Mouse (Mus musculus) embryo, embryonic 10.5 days (tissue): ENCODE results near the gene Alad.

ENCODE experiments used
- DNase-seq: peaks from one replicate; pipeline ENCODE4 v3.0.0-alpha.2; 2015; ENCODE audit warnings: low spot score

Alad gene

GRCm38 (mm10) chr4:62517538-62518415, 1.9 kb downstream of the Alad start:
- DNase-seq = no peak

GRCm38 (mm10) chr4:62517046-62517445, 2.7 kb downstream of the Alad start:
- DNase-seq = no peak

- no peak for DNase-seq
Measured at GRCm38 (mm10) chr4:62516579-62516978, 3.1 kb downstream of the Alad start.

GRCm38 (mm10) chr4:62516079-62516478, 3.6 kb downstream of the Alad start:
- DNase-seq = no peak

- DNase-seq = no peak
Measured at GRCm38 (mm10) chr4:62515490-62515889, 4.2 kb downstream of the Alad start.

GRCm38 (mm10) chr4:62514995-62515394, 4.7 kb downstream of the Alad start:
- no peak for DNase-seq

- no peak for DNase-seq
Measured at GRCm38 (mm10) chr4:62513998-62514506, 5.7 kb downstream of the Alad start.

DNA sequence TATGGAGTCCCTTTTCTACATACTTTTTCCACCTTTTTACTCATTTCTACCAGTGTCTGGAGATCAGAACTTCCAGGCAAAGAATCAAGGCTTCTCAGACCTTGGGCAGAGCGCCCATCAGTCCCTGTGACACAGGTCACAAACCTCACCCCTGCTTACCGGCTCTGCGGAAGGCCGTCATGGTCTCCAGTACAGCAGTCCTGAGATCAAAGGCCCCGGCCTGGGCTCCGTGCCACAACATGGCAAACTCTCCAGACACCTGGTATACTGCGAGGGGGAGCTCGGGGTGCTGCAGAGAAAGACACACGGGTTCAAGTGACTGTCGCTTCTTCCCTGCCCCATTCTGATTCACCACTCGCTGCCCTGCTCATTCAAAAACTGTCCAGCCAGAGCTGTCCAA, 9.8 kb downstream of the Alad start:
- DNase-seq = no peak

DNA sequence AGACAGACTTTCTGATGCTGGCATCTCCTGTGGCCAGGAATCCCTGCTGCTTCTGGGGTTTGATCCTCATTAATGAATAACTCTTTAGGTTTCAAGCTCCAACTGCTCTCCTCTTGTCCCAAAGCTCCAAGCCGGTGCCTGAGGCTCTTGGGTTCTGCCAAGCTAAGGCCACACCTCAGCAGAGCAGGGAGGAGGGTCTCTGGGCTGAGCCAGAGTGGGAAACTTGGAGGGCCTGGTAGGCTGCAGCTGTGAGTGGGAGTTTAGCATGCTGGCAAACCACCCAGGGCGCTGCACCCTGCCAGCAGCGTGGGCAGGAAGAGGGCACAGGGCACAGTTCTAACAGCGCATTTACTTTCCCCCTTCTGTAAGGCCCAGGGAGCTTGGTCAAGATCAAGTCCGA, 10.9 kb downstream of the Alad start:
- no peak for DNase-seq

- DNase-seq = peak; percentile 37
Measured at GRCm38 (mm10) chr4:62506798-62507197, 12.9 kb downstream of the Alad start.

- no peak for DNase-seq
Measured at GRCm38 (mm10) chr4:62505991-62506390, 13.7 kb downstream of the Alad start.

- no peak for DNase-seq
Measured at GRCm38 (mm10) chr4:62503374-62503970, 16.2 kb downstream of the Alad start, which contains the start of gene Hdhd3. Hdhd3 (minus strand) TSS chr4:62503467.

DNA sequence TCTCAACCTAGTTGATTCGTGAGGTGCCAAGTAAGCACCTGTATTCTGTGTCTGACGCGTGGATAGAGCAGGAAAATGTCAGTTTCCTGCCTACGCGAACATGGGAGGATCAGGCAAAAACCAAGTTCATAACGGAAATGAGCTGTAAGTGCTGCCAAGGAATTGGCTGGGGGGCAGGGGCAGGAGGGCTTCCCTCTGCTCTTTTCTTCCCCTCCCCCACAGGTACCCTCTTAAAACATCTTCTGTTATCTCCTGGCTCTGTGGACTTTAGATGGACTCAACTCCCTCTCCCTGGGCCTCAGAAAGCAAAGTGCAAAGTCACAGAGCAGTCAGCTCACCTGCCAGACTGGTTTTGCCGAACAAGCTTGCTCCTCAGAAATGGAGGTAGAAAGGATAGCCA, 16.7 kb downstream of the Alad start:
- no peak for DNase-seq

DNA sequence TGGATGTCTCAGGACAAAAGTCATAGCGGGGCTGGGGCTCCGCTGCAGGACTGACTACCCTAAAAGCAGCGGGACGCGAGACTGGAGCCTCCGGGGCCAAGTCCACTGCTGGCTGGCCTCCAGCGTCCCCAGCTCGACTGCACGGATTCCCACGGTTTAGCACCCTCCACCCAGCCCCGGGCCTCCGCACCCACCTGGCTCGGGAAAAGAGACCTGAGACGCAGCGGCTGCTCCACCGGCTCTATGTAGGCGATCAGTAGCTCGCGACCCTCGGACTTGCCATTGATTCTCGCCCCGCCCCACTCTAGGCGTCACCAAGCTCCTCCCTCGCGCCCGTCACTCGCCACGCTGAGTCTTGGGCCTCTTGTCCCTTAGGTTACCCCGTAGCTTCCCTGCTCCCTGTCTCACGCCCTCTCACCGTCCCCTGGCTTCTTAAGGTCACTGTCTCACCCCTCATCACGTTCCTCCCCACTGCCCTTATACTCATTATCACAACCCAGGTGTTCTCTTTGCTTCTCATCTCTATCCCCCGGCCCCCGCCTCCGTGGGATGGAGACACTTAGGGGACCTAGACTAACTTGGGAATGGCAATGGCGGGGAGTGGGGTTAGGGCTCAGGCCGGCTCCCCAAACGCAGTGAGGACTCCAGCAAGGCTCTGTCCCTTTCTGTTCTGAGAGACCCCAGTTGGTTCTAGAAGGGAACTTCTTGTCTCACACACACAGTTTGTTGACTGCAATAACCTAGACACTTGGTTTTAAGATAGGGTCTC, 17.6 kb downstream of the Alad start:
- peak; percentile 96 for DNase-seq

GRCm38 (mm10) chr4:62501534-62501933, 18.2 kb downstream of the Alad start:
- no peak for DNase-seq

- no peak for DNase-seq
Measured at GRCm38 (mm10) chr4:62500799-62501198, 18.9 kb downstream of the Alad start.

GRCm38 (mm10) chr4:62496815-62497214, 22.9 kb downstream of the Alad start:
- DNase-seq = no peak

DNA sequence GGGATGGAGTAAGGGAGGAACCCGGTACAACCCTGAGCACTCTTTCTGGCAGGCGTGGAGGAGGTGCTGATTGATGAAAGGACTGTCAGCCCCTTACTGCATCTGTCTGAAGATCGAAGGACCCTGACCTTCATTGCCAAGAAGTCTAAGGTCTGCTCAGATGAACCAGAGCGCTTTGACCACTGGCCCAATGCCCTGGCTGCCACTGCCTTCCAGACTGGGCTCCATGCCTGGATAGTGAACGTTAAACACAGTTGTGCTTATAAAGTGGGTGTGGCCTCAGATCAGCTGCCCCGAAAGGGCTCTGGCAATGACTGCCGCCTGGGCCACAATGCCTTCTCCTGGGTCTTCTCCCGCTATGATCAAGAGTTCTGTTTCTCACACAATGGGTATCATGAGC, 23.8 kb downstream of the Alad start:
- DNase-seq = no peak

DNA sequence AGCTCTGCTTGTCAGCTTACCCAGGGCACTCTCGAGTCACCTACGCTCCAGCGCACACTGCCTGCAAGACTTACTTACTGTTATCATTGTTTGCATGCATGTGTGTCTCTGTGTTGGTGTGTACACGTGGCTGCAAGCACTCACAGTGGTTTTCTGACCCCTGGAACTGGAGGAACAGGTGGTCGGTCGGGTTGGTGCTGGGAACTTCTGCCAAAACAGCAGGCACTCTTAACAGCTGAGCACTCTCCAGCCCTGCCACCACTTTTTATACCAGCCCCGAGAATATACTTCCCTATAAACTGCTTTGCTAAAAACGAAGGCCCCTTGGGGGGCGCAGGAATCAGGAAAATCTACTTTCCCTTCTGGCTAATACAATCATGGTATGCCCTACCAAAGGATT, 25.5 kb downstream of the Alad start:
- no peak for DNase-seq

GRCm38 (mm10) chr4:62492682-62493081, 27.0 kb downstream of the Alad start:
- no peak for DNase-seq

DNA sequence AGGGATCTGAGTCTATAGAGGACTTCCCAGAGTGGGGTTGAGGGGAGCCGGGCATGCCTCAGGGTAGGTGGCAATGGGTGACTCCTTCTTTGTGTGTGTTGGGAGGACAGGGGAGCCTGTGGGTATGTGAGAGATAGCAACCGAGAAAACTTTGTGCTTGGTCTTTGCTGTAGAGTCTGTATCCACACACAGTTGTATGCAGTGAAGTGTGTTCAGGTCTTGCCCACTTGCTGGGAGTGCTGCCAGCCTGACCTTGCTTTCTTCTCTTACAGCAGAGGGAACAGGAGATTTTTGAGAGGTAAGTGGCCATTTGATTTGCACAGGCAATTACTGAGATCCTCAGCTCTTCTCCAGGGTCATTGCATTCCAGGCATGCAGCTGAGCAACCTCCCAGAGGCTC, 31.8 kb downstream of the Alad start:
- no peak for DNase-seq

- DNase-seq = no peak
Measured at GRCm38 (mm10) chr4:62487172-62487571, 32.5 kb downstream of the Alad start.
